Mouse (Mus musculus) common myeloid progenitor, adult 5-6 weeks (primary cell): Measurements from ENCODE around the gene Lpxn. TPM values are rescaled to one million over a fixed set of nuclear protein-coding genes. Genes with fewer than 3 reads are reported as not detected.

Source experiments
- ATAC-seq: replicated peaks from 2 replicates; pipeline ENCODE4 v1.8.0; 2016; ENCODE audit warnings: low read depth, mild to moderate bottlenecking, moderate TSS enrichment, inconsistent platforms; ENCODE audit not compliant: poor library complexity, severe bottlenecking
- total RNA-seq: library from RNA; stranded (forward); fragments of 200-1000, 187-1606 nt; gene quantifications from 2 replicates; pipeline ENCODE4 v1.2.3, GENCODE M21; 2017

The Lpxn gene
- total RNA-seq, 1 experiment from 2014 or later = 4.3 TPM

DNA sequence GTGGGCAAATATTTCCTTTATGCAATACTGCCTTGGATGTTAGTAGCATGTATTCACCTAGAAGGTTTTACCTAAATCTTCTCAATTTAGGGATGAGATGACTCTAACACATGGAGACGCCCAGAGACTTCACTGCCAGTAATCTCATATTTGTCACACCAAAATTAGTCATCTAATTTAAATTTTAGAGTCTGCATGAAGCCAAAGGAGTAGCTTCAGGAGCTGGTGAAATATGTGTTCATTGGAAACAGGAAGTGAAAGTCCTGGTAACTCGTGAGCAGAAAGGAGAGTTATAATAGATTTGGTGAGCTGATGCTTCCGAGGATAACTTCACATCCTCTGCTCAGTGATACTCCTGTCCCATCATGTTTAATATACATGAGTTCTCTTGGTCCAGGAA lies 5.1 kb downstream of the Lpxn start:
- peak; percentile 23; the same call in 1 of the 2 replicates for ATAC-seq

DNA sequence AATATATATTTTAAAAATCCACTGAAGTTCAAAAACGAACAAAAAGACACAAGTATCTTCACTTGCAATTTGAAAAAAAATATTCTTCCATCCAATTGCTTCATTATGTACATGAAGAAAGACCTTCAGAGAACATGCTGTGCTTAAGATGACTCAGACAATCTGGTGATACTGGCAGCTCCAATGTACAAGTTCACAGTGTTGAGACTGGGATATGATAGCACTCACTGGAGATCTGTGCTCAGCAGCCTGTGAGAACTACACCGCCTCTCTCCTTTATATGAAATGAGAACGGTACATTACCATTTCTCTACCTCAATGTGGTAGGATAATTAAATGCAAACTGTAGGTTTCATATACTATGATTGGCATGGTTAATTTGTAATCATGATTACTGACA lies 6.8 kb downstream of the Lpxn start:
- no peak for ATAC-seq

DNA sequence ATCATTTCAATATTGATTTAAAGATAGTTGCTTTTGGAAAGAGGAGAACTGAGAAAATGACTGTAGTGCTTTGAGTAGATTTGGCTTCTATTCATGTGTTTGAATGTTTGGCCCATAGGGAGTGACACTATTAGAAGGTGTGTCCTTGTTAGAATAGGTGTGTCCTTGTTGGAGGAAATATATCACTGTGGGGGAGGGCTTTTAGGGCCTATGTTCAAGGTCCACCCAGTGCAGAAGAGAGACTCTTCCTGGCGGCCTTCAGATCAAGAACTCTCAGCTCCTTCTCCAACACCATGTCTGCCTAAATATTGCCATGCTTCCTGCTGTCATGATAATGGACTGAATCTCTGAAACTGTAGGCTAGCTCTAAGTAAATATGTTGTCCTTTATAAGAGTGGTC lies 8.2 kb downstream of the Lpxn start:
- ATAC-seq = no peak

DNA sequence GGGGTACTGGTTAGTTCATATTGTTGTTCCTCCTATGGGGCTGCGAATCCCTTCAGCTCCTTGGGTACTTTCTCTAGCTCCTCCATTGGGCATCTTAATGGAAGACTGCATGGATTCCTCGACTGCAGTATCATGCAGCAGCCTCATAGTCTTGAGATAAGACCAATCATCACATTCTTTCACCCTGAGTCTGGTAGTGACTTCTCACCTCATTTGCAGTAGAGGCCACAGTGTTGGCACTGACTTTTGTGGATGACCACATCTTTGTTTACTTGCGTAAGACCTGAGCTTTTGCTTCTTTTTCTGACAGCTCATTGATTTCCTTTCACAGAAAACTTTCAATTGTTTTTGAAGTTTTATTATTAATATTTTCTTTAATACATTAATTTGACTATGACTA lies 9.7 kb downstream of the Lpxn start:
- no peak for ATAC-seq

DNA sequence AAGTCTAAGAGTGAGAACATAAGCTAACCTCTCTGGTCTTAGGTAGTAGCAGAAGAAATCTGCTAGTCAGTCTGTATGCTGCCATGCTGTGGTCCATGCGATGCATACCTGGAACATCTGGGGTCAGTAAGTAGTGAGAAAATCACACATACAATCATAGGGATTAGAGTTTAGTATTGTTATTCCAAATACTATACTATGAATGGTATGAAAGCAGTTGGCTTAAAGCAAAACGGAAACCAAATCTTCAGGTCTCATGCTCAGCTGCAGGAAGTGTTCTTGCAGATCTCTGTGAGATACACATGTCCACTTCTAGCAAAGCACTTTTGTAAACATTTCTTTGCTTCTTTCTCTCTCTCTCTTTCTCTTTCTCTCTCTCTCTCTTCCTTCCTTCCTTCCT lies 10.2 kb downstream of the Lpxn start:
- peak; percentile 45; the same call in 1 of the 2 replicates for ATAC-seq

DNA sequence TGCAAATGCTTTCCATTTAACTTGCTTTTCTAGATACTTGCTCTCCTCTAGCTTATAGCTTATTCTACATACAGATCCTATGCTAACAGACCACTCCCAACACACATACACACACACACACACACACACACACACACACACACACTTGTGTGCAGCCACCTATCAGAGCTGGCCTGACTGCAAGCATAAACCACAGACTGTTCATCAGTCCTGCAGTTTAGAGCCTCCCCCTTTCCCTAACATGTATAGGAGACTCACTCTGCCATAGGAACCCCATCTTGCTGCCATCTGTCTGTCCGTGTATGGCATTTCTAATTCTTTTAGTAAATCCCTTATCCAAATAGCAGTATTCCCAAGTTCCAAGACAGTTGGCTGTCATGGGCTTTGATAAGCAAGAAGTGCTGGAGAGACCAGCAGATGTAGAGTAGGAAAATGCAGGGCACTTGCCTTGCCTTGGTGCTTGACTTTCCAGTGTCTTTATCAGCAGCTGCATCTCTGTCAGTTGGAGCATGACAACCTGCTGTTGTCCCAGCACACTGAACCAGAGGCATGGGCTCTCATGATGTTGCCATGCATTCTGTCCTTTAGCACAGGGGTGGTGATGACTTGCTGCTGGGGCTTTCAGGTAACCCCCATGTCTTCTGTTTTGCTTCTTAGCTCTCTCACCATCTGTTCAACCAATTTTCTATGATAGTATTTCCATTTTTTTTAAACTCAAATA lies 16.8 kb downstream of the Lpxn start:
- ATAC-seq = peak; percentile 79

DNA sequence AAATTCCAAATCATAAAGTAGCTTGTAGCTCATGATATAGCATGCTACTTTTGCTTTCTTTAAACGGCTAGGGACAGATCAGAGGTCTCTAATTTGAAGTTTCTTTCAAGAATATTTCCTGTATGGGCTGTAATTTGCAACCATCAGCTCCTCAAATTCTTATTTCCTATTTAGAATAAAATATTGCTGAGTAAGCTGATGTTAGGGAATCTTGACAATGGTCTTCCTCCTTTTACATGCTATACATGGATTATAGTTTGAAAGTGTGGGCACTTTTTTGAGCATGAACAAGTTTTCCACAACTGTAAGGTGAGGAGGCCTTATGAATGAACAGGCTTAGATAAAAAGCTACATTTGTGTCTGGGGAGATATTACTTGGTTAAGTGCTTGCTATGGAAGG lies 17.9 kb downstream of the Lpxn start:
- no peak for ATAC-seq

DNA sequence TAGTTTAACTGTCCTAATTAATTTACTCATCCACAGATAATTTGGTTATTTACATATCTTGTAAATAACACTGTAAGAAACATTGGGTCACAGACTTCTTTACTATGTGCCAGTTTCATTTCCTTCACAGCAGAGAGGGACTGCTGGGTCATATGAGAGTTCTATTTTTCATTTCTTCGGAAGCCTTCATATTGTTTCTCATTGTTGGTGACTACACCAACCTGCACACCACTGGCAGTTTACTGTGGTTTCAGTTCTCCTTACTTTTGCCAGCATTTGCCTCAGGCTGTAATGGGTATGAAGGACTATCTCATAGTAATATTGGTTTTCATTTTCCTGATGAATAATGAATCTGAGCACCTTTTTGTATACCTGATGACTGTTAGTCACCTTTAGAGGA lies 22.5 kb downstream of the Lpxn start:
- peak; percentile 70 for ATAC-seq

DNA sequence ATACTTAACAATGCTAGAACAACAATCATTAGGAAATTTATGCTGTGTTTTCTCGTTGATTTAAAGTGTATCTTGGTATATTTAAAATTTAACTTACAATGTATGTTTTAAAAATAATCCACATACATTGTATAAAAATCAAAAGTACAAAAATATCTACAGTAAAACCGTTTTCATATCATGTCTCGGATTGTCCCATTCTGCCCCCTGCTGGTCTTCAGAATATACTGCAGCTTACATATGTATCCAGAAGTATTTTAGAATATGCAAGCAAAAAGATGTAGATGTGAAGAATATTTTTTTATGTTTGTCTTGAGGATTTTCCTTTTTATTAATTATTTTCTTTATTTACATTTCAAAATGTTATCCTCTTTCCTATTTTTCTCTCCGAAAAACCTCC lies 24.4 kb downstream of the Lpxn start:
- ATAC-seq = peak; percentile 75

DNA sequence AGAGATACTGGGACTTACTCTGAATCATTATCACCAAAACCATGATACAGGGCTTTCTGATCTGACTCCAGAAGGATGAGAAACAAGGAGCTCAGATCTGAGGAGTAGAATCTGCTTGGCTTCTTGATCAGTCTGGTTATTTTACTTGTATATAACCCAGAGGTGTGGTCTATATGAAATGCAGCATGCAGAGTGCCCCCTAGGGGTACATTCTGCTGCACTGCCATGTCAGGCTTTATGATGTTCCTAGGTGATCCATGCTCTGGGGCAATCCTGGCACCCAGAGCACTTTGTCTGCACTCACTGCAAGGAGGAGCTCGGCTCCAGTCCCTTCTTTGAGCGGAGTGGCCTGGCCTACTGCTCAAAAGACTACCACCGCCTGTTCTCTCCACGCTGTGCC lies 28.6 kb downstream of the Lpxn start:
- peak; percentile 63; the same call in 1 of the 2 replicates for ATAC-seq

DNA sequence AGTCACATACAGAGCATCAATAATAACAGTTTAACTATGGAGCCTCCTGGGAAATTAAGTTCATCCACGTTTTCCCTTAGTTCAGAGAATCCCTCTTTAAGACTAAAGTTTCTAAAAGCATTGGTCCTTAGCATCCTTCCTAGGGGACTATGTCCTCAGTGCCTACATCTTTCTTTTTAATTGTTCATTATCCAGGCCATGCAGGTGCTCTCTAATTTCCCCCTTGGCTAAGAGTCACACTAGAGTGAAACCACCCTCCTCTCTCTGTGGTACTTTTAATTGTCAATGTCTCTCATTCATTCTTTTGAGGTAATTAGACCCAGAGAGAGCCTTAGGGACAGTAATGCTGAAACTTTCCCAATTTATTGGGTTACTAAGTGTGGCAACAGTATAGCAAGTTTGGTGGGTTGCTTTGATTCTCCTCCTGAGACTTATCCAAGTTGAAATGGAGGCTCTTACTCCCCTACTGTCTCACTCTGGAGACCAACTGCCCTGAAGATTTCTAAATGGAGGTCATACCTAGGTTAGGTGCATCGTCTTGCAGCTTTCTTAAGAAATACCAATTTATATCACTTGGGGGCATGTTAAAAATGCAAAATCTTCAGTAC lies 34.9 kb downstream of the Lpxn start:
- no peak for ATAC-seq

DNA sequence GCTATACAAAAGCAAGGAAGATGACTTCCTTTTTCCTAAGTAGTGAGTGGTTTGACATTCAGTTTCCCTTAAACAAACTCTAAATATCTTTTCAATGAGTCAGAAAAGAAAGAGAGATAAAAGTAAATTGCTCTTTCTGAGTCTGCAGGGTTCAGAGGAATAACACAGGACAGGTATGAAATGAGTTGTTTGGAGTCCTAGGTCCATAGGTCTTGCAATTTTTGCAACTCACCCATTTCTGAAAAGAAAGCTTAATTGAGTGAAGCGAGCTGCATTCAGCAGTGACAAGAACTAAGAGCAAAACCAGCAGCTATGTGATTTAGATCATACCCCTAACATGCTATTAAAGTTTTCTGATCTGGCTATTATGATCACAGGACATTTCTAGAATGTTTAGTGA lies 35.6 kb downstream of the Lpxn start:
- ATAC-seq = no peak

DNA sequence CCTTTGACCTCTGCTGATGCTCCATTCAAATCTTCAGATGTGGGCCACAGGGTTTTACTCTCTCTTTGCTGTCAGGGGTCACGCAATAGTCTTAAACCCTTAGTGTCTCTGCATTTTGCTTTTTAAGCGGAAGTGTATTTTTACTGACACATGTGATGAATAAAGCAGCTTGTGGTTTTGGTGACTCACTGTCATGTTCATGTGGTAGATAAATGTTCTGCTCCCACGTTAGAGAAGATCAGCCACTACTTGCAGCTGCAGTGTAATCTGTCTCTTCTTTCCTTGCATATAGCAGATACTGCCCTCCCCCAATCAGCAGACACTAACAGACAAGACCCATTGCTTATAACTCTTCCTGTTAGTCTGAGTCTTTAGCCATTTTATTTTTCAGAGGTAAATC lies 37.6 kb downstream of the Lpxn start:
- peak; percentile 99 for ATAC-seq

DNA sequence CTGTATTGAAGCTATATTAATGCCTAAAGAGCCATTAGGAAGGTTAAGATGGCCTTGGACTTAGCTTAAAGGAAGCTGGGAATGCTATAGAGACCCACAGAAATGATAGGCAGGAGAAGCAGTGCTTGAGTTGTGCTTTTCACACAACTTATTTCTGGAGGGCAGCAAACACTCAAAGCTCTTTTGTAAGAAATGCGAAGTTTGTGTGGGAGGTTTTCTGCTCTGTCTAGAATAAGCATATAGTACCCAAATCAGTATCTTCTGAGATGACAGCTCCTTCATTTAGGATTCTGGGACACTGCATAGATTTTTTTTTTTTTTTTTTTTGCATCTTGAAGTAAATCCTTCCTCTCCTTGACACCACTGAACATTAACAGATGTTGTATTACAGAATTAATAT lies 42.5 kb downstream of the Lpxn start:
- no peak for ATAC-seq

DNA sequence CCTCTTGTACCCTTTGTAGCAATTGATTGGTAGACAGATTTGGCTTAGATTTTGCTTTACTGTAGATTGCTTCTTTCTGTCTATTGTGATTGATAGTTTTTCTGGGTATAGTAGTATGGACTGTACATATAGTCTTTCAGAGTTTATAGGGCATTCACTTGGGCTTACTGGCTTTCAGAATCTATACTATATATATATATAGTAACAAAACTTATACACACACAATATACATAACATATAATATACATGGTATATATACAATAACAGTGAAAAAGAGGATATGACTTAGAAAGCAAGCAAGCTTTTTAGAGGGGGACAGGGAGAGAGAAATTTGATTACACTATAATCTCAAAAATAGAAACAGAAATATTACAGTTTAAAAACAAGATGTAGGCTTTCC lies 50.4 kb downstream of the Lpxn start, which contains the start of gene Gm5244:
Gene Gm5244 (plus strand): TSS at position 301 of the 400 bp plus-strand sequence.
- no peak for ATAC-seq

DNA sequence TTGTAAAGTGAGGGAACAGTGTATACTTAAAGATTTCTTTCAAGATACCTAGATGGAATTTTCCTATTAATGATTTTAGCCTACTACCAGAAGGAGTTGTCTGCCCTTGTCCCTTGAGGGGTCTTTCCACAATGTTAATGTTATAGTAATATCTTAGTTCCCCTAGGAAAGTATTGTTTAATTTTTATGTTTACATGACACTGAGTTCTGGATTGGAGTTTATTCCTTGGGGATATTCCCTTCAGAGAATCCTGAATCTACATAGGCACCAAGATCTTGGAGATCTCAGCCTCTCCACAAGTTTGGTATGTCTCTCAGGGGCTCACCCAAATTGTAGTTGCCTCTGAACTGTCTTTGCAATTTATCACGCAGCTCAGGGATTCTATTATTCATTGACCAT lies 61.0 kb downstream of the Lpxn start, which contains the start of gene Olfr1444:
Gene Olfr1444 (plus strand): TSS at position 301 of the 400 bp plus-strand sequence.
- no peak for ATAC-seq

Other genes starting within 250 kb of the Lpxn start
- not detected in 2 replicates for gene Gm4952, start 196.2 kb upstream of the Lpxn start, total RNA-seq
- gene Glyat, start 162.9 kb upstream of the Lpxn start, total RNA-seq = not detected in 2 replicates
- not detected in 2 replicates for gene Olfr1442, start 125.8 kb upstream of the Lpxn start, total RNA-seq
- gene Olfr1443, start 118.1 kb upstream of the Lpxn start, total RNA-seq = not detected in 2 replicates
- not detected in 2 replicates for gene Keg1, start 100.4 kb upstream of the Lpxn start, total RNA-seq
- 2.2 and 4.0 TPM in 2 replicates for gene Cntf, start 30.6 kb upstream of the Lpxn start, total RNA-seq
- 124 and 125 TPM in 2 replicates for gene Zfp91, start 67 bp upstream of the Lpxn start, total RNA-seq
- gene Gm5244, start 50.5 kb downstream of the Lpxn start, total RNA-seq = not detected in 2 replicates
- not detected in 2 replicates for gene Olfr1444, start 61.1 kb downstream of the Lpxn start, total RNA-seq
- gene Olfr1445, start 87.7 kb downstream of the Lpxn start, total RNA-seq = not detected in 2 replicates
- not detected in 2 replicates for gene Olfr1446, start 97.3 kb downstream of the Lpxn start, total RNA-seq
- gene Olfr1447, start 107.5 kb downstream of the Lpxn start, total RNA-seq = not detected in 2 replicates
- not detected in 2 replicates for gene Olfr1448, start 128.2 kb downstream of the Lpxn start, total RNA-seq
- not detected in 2 replicates for gene Olfr1449, start 134.6 kb downstream of the Lpxn start, total RNA-seq
- not detected in 2 replicates for gene Olfr1450, start 154.1 kb downstream of the Lpxn start, total RNA-seq
- not detected in 2 replicates for gene Olfr1451, start 198.8 kb downstream of the Lpxn start, total RNA-seq
- gene Olfr1453, start 232.1 kb downstream of the Lpxn start, total RNA-seq = not detected in 2 replicates